10 mouse cellular contexts compared by ENCODE assay signal in the genomic region with DNA sequence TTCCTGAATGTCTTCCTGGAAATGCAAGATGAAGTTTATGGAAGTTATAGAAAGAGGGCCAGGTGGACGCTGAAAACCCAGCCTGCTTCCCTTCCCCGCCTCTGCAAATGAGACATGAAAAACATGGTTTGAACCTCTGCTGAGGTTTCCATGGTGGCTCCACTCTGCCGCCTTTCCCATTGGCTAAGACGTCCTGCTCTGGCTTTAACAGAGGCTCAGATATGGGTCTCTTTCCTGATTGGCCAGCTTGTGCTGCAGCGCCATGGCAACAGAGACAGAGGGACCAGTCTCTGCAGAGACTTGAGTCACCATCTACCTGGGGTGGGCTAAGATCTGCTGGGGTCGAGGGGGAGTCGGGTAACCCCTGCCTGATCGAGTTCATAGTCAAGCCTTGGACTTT. TPM values are rescaled to one million over a fixed set of nuclear protein-coding genes. Genes with fewer than 3 reads are reported as not detected.
DNase-seq lines count a peak whose midpoint lies in the region; ATAC-seq lines count a peak whose summit lies in the region.
"Had no signal": no experiment of that assay in that cellular context is flagged by ENCODE, and none has a peak within 500 bp of the region (broad histone marks: within the 10 kb centered on the region; RNA-seq: fewer than 3 reads in every experiment).

No protein-coding gene starts in this region.

- no peaks in the 10 kb centered on the region for H3K27me3 ChIP-seq in embryonic facial prominence, embryonic 10.5 days (replicated peaks; ENCODE audit: low read depth, poor library complexity, severe bottlenecking)
- H3K27me3 ChIP-seq in forebrain, embryonic 15.5 days = no peaks in the 10 kb centered on the region
- no peaks in the 10 kb centered on the region for H3K27me3 ChIP-seq in midbrain, embryonic 16.5 days (ENCODE audit: control insufficient read depth, insufficient read depth, low read depth, low read length)
- no peaks in the 10 kb centered on the region for H3K27me3 ChIP-seq in liver, embryonic 11.5 days (replicated peaks; ENCODE audit: control insufficient read depth, insufficient read depth, low read length)

- no peak overlapping the region for H3K4me2 ChIP-seq in forebrain, embryonic 15.5 days (replicated peaks)
- H3K4me2 ChIP-seq in midbrain, embryonic 16.5 days (ENCODE audit: low read length) = peak overlapping the region; percentile 1; the same call in 1 of the 2 replicates
- no peak overlapping the region for H3K4me2 ChIP-seq in liver, embryonic 11.5 days
- H3K4me2 ChIP-seq: liver, embryonic 12.5 days had no signal

- peaks cover 36% of the 10 kb centered on the region for H3K4me1 ChIP-seq in embryonic facial prominence, embryonic 10.5 days
- peaks cover 29% of the 10 kb centered on the region for H3K4me1 ChIP-seq in forebrain, embryonic 15.5 days
- H3K4me1 ChIP-seq in midbrain, embryonic 16.5 days (ENCODE audit: control insufficient read depth, insufficient read depth, low read length) = peaks cover 44% of the 10 kb centered on the region
- 0 out of 2 replicates have a peak, but pooled peaks cover 3% of the 10 kb centered on the region for H3K4me1 ChIP-seq in liver, embryonic 11.5 days (replicated peaks; ENCODE audit: control insufficient read depth, insufficient read depth, low read length)

- DNase-seq in embryonic facial prominence, embryonic 10.5 days (ENCODE audit: low spot score) = peak; percentile 44
- DNase-seq in layer of hippocampus, adult 9-11 months = peak; percentile 89
- no peak for DNase-seq in urinary bladder, postnatal 4 days (ENCODE audit: low spot score in 2 of 2)
- no peak for DNase-seq in adrenal gland, adult 18-20 months (ENCODE audit: low spot score in 2 of 2)
- no peak for DNase-seq in liver, embryonic 11.5 days (ENCODE audit: low spot score)

- H3K9ac ChIP-seq in forebrain, embryonic 15.5 days (replicated peaks) = no peak overlapping the region
- H3K9ac ChIP-seq in midbrain, embryonic 16.5 days (ENCODE audit: low read depth, low read length) = no peak overlapping the region
- H3K9ac ChIP-seq in liver, embryonic 11.5 days (ENCODE audit: low read depth, low read length) = no peak overlapping the region
- H3K9ac ChIP-seq: liver, embryonic 12.5 days had no signal

- H3K27ac ChIP-seq in embryonic facial prominence, embryonic 10.5 days (replicated peaks) = peak overlapping the region; percentile 37; the same call in 1 of the 2 replicates
- no peak overlapping the region for H3K27ac ChIP-seq in forebrain, embryonic 15.5 days (replicated peaks)
- H3K27ac ChIP-seq in midbrain, embryonic 16.5 days (ENCODE audit: low read length) = peak overlapping the region; percentile 88
- no peak overlapping the region for H3K27ac ChIP-seq in liver, embryonic 11.5 days (ENCODE audit: low read depth, low read length)
- H3K27ac ChIP-seq: liver, embryonic 12.5 days had no signal

- no peaks in the 10 kb centered on the region for H3K36me3 ChIP-seq in embryonic facial prominence, embryonic 10.5 days (replicated peaks)
- H3K36me3 ChIP-seq in forebrain, embryonic 15.5 days = no peaks in the 10 kb centered on the region
- H3K36me3 ChIP-seq in midbrain, embryonic 16.5 days (ENCODE audit: control insufficient read depth, insufficient read depth, low read length) = no peaks in the 10 kb centered on the region
- no peaks in the 10 kb centered on the region for H3K36me3 ChIP-seq in liver, embryonic 11.5 days (ENCODE audit: control insufficient read depth, insufficient read depth, low read length)
- H3K36me3 ChIP-seq: liver, embryonic 12.5 days had no signal

- ATAC-seq in forebrain, embryonic 15.5 days (replicated peaks) = peak; percentile 68
- ATAC-seq in midbrain, embryonic 16.5 days = peak; percentile 85
- no peak for ATAC-seq in megakaryocyte-erythroid progenitor cell, adult 5-6 weeks (replicated peaks; ENCODE audit: low FRiP score, low TSS enrichment, poor library complexity, severe bottlenecking)
- no peak for ATAC-seq in liver, embryonic 11.5 days (replicated peaks; ENCODE audit: low FRiP score)
- ATAC-seq: liver, embryonic 12.5 days had no signal

- 35% methylated on average over 8 of the region's 8 CpGs for WGBS in embryonic facial prominence, embryonic 10.5 days
- 33% methylated on average over 8 of the region's 8 CpGs for WGBS in forebrain, embryonic 15.5 days
- 23% methylated on average over 8 of the region's 8 CpGs for WGBS in midbrain, embryonic 16.5 days
- WGBS in liver, embryonic 11.5 days = 53% methylated on average over 8 of the region's 8 CpGs

- no peaks in the 10 kb centered on the region for H3K9me3 ChIP-seq in embryonic facial prominence, embryonic 10.5 days
- H3K9me3 ChIP-seq in forebrain, embryonic 15.5 days = no peaks in the 10 kb centered on the region
- no peaks in the 10 kb centered on the region for H3K9me3 ChIP-seq in midbrain, embryonic 16.5 days (replicated peaks; ENCODE audit: control insufficient read depth, low read length, poor library complexity, severe bottlenecking)
- H3K9me3 ChIP-seq in liver, embryonic 11.5 days (ENCODE audit: control insufficient read depth, low read length) = no peaks in the 10 kb centered on the region
- H3K9me3 ChIP-seq: liver, embryonic 12.5 days had no signal

- H3K4me3 ChIP-seq in embryonic facial prominence, embryonic 10.5 days = no peak overlapping the region
- no peak overlapping the region for H3K4me3 ChIP-seq in forebrain, embryonic 15.5 days
- H3K4me3 ChIP-seq in midbrain, embryonic 16.5 days (ENCODE audit: low read depth, low read length) = no peak overlapping the region
- no peak overlapping the region for H3K4me3 ChIP-seq in liver, embryonic 11.5 days (ENCODE audit: low read depth, low read length)
- H3K4me3 ChIP-seq: erythroblast, embryonic 14.5 days; liver, embryonic 12.5 days had no signal

RNA-seq across cellular contexts. Expression of gene Ywhah, which starts 11.9 kb away (rescaled TPM):
- 421 and 423 TPM in 2 replicates for polyA plus RNA-seq in embryonic facial prominence, embryonic 10.5 days (2016; fragmentation: Nextera tagmentation; extraction: Ambion mirVana)
- polyA plus RNA-seq in forebrain, embryonic 15.5 days (2015; fragmentation: Nextera tagmentation; extraction: Ambion mirVana) = 569 and 595 TPM in 2 replicates
- 878 and 976 TPM in 2 replicates for polyA plus RNA-seq in midbrain, embryonic 16.5 days (2015; fragmentation: Nextera tagmentation; extraction: Ambion mirVana)
- total RNA-seq in megakaryocyte-erythroid progenitor cell, adult 5-6 weeks (2014; fragmentation: Nextera tagmentation) = 240 and 310 TPM in 2 replicates
- total RNA-seq in megakaryocyte-erythroid progenitor cell, adult 5-6 weeks (2017) = 135 and 160 TPM in 2 replicates
- total RNA-seq in adrenal gland, adult 18-20 months (2021) = 100 to 1,000 TPM; 183 to 185 TPM
- 361 and 380 TPM in 2 replicates for polyA plus RNA-seq in liver, embryonic 11.5 days (2014; fragmentation: Nextera tagmentation; extraction: Ambion mirVana)

Comparison
In these comparisons a context has a peak if more than half of its experiments do, and no peak if none do; other contexts are left out.
1. DNase-seq: peak in embryonic facial prominence, embryonic 10.5 days (single experiment) and layer of hippocampus, adult 9-11 months (single experiment); none in urinary bladder, postnatal 4 days (0 of 2), adrenal gland, adult 18-20 months (0 of 2) and liver, embryonic 11.5 days (single experiment).
2. H3K27ac ChIP-seq: peak in embryonic facial prominence, embryonic 10.5 days (single experiment) and midbrain, embryonic 16.5 days (single experiment); none in forebrain, embryonic 15.5 days (single experiment) and liver, embryonic 11.5 days (single experiment).
3. ATAC-seq: peak in forebrain, embryonic 15.5 days (single experiment) and midbrain, embryonic 16.5 days (single experiment); none in megakaryocyte-erythroid progenitor cell, adult 5-6 weeks (single experiment) and liver, embryonic 11.5 days (single experiment).